Mouse (Mus musculus) CH12.LX (cell line): ENCODE results near the gene Sft2d1.

ENCODE experiments used
- CHD2 ChIP-seq: IDR thresholded peaks from 2 replicates; pipeline ENCODE4 v1.6.1; 2011; ENCODE audit warnings: low read length, improper control_type of control experiment
- CTCF ChIP-seq, 2 experiments: IDR thresholded peaks in 1 of 2; conservative IDR thresholded peaks in 1 of 2; 2 replicates each; pipeline ENCODE4 v1.5.1; 2011 to 2012; ENCODE audit warnings: low read depth in 2 of 2, low read length in 2 of 2, improper control_type of control experiment in 1 of 2, inconsistent platforms in 1 of 2, mild to moderate bottlenecking in 1 of 2, moderate library complexity in 1 of 2
- ETS1 ChIP-seq: conservative IDR thresholded peaks from 2 replicates; pipeline ENCODE4 v1.6.1; 2012; ENCODE audit warnings: low read depth, mild to moderate bottlenecking, inconsistent platforms, low read length, improper control_type of control experiment, moderate library complexity
- KAT2A ChIP-seq: IDR thresholded peaks from 2 replicates; pipeline ENCODE4 v1.6.1; 2012; ENCODE audit warnings: low read length, improper control_type of control experiment, inconsistent platforms; ENCODE audit not compliant: insufficient replicate concordance
- MAZ ChIP-seq: IDR thresholded peaks from 2 replicates; pipeline ENCODE4 v1.6.1; 2012; ENCODE audit warnings: low read depth, mild to moderate bottlenecking, inconsistent platforms, low read length, improper control_type of control experiment, moderate library complexity
- MYC ChIP-seq: IDR thresholded peaks from 2 replicates; pipeline ENCODE4 v1.6.1; 2011; ENCODE audit warnings: low read depth, mild to moderate bottlenecking, improper control_type of control experiment, low read length
- POLR2A ChIP-seq: IDR thresholded peaks from 2 replicates; pipeline ENCODE4 v1.6.1; 2011; ENCODE audit warnings: low read depth, mild to moderate bottlenecking, improper control_type of control experiment, low read length
- RAD21 ChIP-seq: IDR thresholded peaks from 2 replicates; pipeline ENCODE4 v1.6.1; 2011; ENCODE audit warnings: low read depth, mild to moderate bottlenecking, low read length, improper control_type of control experiment, moderate library complexity
- SMC3 ChIP-seq: IDR thresholded peaks from 2 replicates; pipeline ENCODE4 v1.6.1; 2011; ENCODE audit warnings: low read depth, low read length, improper control_type of control experiment
- ZMIZ1 ChIP-seq: IDR thresholded peaks from 2 replicates; pipeline ENCODE4 v1.6.1; 2012; ENCODE audit warnings: low read depth, mild to moderate bottlenecking, inconsistent platforms, low read length, improper control_type of control experiment

GRCm38 (mm10) chr17:8313976-8314375, 3.1 kb downstream of the Sft2d1 start:
- TF ChIP-seq RAD21, result no peak
- no peak for TF ChIP-seq CTCF (conservative IDR thresholded peaks at IDR 0.05 in 1 of 2, IDR thresholded peaks at IDR 0.05 in 1 of 2; ENCODE audit: low read depth in 2 of 2, low read length in 2 of 2)
- TF ChIP-seq MAZ, result no peak
- no peak for TF ChIP-seq MYC
- TF ChIP-seq POLR2A, result no peak
- TF ChIP-seq ZMIZ1, result no peak
- TF ChIP-seq KAT2A, result no peak
- TF ChIP-seq SMC3, result no peak
- TF ChIP-seq ETS1, result no peak
- TF ChIP-seq CHD2, result no peak
